Mouse (Mus musculus): Measurements from ENCODE around the gene Apba2.

DNA sequence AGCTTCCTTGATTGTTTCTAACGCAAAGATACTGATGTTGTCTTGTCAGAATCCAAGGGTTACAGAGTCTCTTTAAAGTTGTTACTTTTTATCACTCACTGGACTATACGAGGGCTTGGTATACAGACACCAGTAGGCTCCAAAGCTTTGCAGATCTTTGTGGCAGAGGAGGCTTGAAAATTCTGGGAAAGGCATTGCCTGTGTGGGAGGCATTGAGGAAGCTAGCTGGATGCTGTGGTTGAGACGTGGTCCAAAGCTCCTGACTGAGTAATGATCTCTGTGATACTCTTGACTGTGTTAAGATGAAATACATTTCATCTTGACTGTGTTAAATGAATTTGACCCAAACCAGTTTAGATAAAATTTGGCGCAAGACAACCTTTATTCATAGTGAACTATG, 84.6 kb downstream of the Apba2 start:
- TF ChIP-seq MAX (IDR thresholded peaks at IDR 0.05; ENCODE audit: low read depth) (no peak), POLR2A (IDR thresholded peaks at IDR 0.05; ENCODE audit: insufficient read length, low read depth) (no peak), POLR2AphosphoS2 (IDR thresholded peaks at IDR 0.05; ENCODE audit: insufficient read length, low read depth) (no peak), USF1 (IDR thresholded peaks at IDR 0.05; ENCODE audit: low read depth) (no peak), TCF12 (IDR thresholded peaks at IDR 0.05; ENCODE audit: insufficient read depth, poor library complexity, severe bottlenecking) (no peak), MYOD1 (IDR thresholded peaks at IDR 0.05; ENCODE audit: control insufficient read depth in 1 of 3, insufficient read length in 2 of 3, low read depth in 2 of 3) (no peak), MYOG (IDR thresholded peaks at IDR 0.05; ENCODE audit: control insufficient read depth in 1 of 3, insufficient read depth in 1 of 3, insufficient read length in 2 of 3, low read depth in 2 of 3) (no peak), SRF (IDR thresholded peaks at IDR 0.05; ENCODE audit: control insufficient read depth, insufficient read length, low read depth) (no peak)

Data from myocyte (in vitro differentiated cells).